Mouse (Mus musculus): ENCODE data around the gene Mettl24. TPM values are rescaled to one million over a fixed set of nuclear protein-coding genes. Genes with fewer than 3 reads are reported as not detected.

The Mettl24 gene
- polyA plus RNA-seq, 1 experiment = not detected

DNA sequence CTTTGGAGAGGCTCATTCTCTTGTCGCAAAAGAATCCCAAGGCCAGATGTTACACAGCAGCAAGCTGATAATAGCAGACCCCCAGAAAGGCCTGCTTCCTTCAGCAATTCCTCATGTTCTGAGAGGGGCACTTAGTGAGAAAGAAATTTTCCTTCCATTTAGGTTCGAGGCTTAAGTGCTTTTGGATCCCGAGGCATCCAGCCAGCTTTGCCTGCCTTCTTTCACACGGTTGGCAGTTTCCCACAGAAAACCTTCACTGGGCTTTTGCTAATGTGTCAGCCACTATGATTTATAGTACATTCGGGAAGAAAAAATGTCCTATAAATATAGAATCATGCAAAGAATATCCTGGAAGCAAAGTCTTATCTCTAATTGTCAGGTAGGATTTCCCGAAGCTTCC lies 36.0 kb downstream of the Mettl24 start:
- TF ChIP-seq CTCF (IDR thresholded peaks at IDR 0.05; ENCODE audit: insufficient read depth, low read depth, low read length) (no peak), POLR2A (IDR thresholded peaks at IDR 0.05; ENCODE audit: insufficient read depth, low read depth, low read length) (no peak)
- Histone ChIP-seq H3K4me3 (ENCODE audit: insufficient read depth, low read depth, low read length) (no peak overlapping the region), H3K27ac (ENCODE audit: insufficient read depth, low read depth, low read length) (no peak overlapping the region), H3K4me1 (ENCODE audit: control insufficient read depth, insufficient read depth, low read length) (no peaks in the 10 kb centered on the region)
- WGBS = 49% methylated on average over 6 of the region's 6 CpGs

DNA sequence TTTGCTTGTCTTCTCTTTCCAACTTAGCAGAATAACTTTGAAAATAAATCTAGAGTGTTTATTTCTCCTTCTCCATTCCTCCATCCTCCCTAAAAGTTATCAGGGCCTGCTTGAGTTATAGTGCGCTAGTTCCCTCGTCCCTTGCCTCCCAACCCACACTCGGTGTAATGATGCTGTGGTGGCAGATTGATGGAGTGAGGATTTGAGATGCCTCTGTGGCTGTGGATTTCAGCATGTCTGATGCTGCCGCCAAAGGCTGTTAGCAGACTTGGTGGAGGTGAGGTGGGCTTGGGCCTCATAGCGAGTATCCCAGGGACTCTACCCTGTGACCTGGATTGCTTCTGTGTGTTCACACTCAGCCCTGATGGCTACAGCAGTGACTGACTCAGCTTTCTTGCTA lies 37.8 kb downstream of the Mettl24 start:
- H3K4me1 ChIP-seq (ENCODE audit: control insufficient read depth, insufficient read depth, low read length) = no peaks in the 10 kb centered on the region
- 88% methylated on average over 5 of the region's 5 CpGs for WGBS
- no peak overlapping the region for H3K27ac ChIP-seq (ENCODE audit: insufficient read depth, low read depth, low read length)
- TF ChIP-seq POLR2A (IDR thresholded peaks at IDR 0.05; ENCODE audit: insufficient read depth, low read depth, low read length) = no peak
- no peak for TF ChIP-seq CTCF (IDR thresholded peaks at IDR 0.05; ENCODE audit: insufficient read depth, low read depth, low read length)
- no peak overlapping the region for H3K4me3 ChIP-seq (ENCODE audit: insufficient read depth, low read depth, low read length)

DNA sequence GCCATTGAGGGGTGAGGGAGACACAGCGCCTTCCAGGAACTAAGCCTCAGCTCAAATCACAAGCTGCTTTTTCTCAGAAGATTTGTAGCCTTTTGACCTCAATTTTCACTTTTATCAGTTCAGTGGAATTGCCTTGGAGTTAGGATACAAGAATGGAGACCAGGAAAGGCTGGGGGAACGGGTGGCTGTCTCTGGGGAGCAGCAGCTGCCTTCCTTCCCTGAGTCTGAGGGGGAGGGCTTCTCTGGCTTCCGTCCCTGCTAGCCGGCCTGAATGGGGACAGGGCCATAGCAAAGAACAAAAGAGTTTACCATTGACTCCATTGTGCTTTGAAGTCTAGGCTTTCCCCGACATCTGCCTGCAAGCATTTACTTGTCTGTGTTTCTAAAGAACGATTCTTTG lies 41.3 kb downstream of the Mettl24 start:
- Histone ChIP-seq H3K27ac (ENCODE audit: insufficient read depth, low read depth, low read length) (no peak overlapping the region), H3K4me3 (ENCODE audit: insufficient read depth, low read depth, low read length) (no peak overlapping the region), H3K4me1 (ENCODE audit: control insufficient read depth, insufficient read depth, low read length) (peaks cover 3% of the 10 kb centered on the region; the same call in 1 of the 2 replicates)
- TF ChIP-seq CTCF (IDR thresholded peaks at IDR 0.05; ENCODE audit: insufficient read depth, low read depth, low read length) = no peak
- TF ChIP-seq POLR2A (IDR thresholded peaks at IDR 0.05; ENCODE audit: insufficient read depth, low read depth, low read length) = no peak
- 75% methylated on average over 6 of the region's 6 CpGs for WGBS

DNA sequence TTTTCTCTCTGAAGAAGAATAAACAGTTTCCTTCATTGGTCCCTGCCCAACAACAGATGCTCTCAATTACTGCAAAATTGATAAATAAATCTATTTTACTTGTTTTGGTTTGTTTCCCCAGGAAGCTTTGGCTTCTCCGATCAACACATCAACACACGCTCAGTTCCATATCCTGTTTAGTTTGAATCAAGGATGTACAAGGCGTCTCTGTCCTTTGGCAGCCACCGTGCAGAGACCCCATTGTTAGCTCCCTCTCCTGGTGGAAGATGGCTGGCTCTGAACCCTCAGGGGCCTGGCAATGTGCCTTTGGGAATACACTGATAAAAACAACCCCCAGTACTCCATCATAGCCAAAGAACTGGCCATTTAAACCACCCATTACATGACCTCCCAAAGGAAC lies 42.0 kb downstream of the Mettl24 start:
- Histone ChIP-seq H3K4me1 (ENCODE audit: control insufficient read depth, insufficient read depth, low read length) (peaks cover 3% of the 10 kb centered on the region; the same call in 1 of the 2 replicates), H3K27ac (ENCODE audit: insufficient read depth, low read depth, low read length) (no peak overlapping the region), H3K4me3 (ENCODE audit: insufficient read depth, low read depth, low read length) (no peak overlapping the region)
- 64% methylated on average over 4 of the region's 4 CpGs for WGBS
- TF ChIP-seq POLR2A (IDR thresholded peaks at IDR 0.05; ENCODE audit: insufficient read depth, low read depth, low read length) (no peak), CTCF (IDR thresholded peaks at IDR 0.05; ENCODE audit: insufficient read depth, low read depth, low read length) (no peak)

DNA sequence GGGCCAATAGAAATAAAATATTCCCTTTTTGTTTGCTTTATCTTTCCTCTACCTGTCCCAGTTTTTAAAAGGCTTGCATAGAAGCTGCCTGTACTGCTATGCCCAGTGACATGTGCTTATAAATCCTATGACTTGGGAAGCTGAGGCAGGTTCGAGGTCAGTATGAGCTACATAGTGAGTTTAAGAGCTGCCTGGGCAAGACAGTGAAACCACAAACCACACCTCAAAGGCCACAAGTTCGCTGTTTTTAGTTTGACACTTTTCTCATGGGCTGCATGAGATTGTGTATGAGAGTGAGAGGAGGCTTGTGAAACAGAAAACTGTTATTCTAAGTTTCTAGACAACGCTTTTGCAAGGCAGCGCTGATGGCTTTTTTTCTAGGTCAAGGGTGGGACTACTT lies 42.4 kb downstream of the Mettl24 start:
- WGBS = 83% methylated on average over 4 of the region's 4 CpGs
- TF ChIP-seq CTCF (IDR thresholded peaks at IDR 0.05; ENCODE audit: insufficient read depth, low read depth, low read length) (no peak), POLR2A (IDR thresholded peaks at IDR 0.05; ENCODE audit: insufficient read depth, low read depth, low read length) (no peak)
- H3K27ac ChIP-seq (ENCODE audit: insufficient read depth, low read depth, low read length) = no peak overlapping the region
- H3K4me3 ChIP-seq (ENCODE audit: insufficient read depth, low read depth, low read length) = no peak overlapping the region
- peaks cover 5% of the 10 kb centered on the region; the same call in 1 of the 2 replicates for H3K4me1 ChIP-seq (ENCODE audit: control insufficient read depth, insufficient read depth, low read length)

DNA sequence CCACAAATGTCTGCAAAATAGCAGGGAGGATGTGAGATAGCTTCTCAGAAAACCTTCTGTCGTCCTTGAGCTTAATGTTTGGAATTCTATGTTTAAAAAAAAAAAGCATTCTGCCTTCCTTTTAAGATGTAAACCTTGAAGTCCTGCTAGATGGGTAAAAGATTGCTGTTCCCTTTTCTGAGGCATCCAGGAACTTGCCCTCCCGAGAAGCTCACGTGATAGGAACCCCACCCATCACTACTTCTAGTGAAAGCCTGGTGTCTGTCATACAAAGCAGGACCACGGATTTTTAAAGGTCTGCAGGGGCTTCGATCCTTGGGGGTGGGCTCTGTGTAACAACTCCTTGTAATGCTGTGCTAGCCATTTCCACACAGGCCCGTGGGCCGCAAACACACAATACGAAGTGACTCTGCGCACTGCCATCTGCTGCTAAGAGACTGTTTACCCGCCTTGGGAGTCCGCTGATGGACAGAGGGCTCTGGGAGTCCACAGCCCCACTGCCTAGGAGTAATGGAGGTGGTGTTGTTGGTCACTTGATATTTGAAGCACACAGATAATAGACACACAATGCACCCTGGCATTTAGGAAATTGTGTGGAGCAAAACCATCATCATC lies 43.3 kb downstream of the Mettl24 start:
- TF ChIP-seq CTCF (IDR thresholded peaks at IDR 0.05; ENCODE audit: insufficient read depth, low read depth, low read length) (no peak), POLR2A (IDR thresholded peaks at IDR 0.05; ENCODE audit: insufficient read depth, low read depth, low read length) (no peak)
- Histone ChIP-seq H3K4me1 (ENCODE audit: control insufficient read depth, insufficient read depth, low read length) (peaks cover 9% of the 10 kb centered on the region; the same call in 1 of the 2 replicates), H3K27ac (ENCODE audit: insufficient read depth, low read depth, low read length) (no peak overlapping the region), H3K4me3 (ENCODE audit: insufficient read depth, low read depth, low read length) (no peak overlapping the region)
- WGBS = 65% methylated on average over 11 of the region's 11 CpGs

DNA sequence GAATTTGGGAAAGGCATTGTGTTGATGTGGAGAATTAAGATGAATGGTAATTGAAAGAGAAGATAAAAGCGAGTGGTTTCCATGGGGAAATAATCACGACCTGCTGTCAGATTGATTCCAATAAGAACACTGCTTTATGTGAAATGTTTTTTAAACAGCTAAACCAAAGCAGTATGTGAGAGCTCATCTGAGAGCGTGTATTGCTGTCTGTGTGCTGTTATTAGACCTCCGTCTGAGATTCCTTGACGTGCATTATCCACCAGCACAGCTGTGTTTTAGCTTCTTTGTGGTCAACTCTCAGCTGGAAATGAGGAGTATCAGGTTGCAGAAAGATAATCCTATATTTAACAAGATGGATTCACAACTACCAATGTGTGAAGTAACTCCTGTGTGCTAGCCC lies 43.9 kb downstream of the Mettl24 start:
- no peak overlapping the region for H3K4me3 ChIP-seq (ENCODE audit: insufficient read depth, low read depth, low read length)
- peaks cover 9% of the 10 kb centered on the region; the same call in 1 of the 2 replicates for H3K4me1 ChIP-seq (ENCODE audit: control insufficient read depth, insufficient read depth, low read length)
- 41% methylated on average over 5 of the region's 5 CpGs for WGBS
- no peak overlapping the region for H3K27ac ChIP-seq (ENCODE audit: insufficient read depth, low read depth, low read length)
- TF ChIP-seq CTCF (IDR thresholded peaks at IDR 0.05; ENCODE audit: insufficient read depth, low read depth, low read length) (no peak), POLR2A (IDR thresholded peaks at IDR 0.05; ENCODE audit: insufficient read depth, low read depth, low read length) (no peak)

DNA sequence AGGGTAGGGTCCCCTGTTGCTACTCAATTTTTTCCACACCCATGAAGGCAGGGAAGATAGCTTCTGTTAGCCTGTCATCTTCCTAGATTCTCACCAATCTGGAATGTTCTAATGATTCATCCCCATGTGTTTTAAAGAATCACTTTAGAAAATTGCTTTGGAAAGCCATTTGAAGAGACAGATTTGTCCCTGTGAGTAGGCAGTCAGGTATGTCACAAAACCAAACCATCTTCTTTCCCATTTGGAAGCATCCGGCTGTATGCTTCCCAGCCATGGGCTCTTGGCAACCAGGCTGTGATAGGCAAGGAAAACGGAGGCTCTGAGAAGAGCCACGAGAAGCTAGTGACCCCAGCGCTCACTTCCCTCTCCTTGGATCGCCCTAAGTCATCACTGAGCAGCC lies 47.1 kb downstream of the Mettl24 start:
- Histone ChIP-seq H3K4me1 (ENCODE audit: control insufficient read depth, insufficient read depth, low read length) (peaks cover 11% of the 10 kb centered on the region; the same call in 1 of the 2 replicates), H3K4me3 (ENCODE audit: insufficient read depth, low read depth, low read length) (no peak overlapping the region), H3K27ac (ENCODE audit: insufficient read depth, low read depth, low read length) (no peak overlapping the region)
- TF ChIP-seq POLR2A (IDR thresholded peaks at IDR 0.05; ENCODE audit: insufficient read depth, low read depth, low read length) (no peak), CTCF (IDR thresholded peaks at IDR 0.05; ENCODE audit: insufficient read depth, low read depth, low read length) (no peak)
- 84% methylated on average over 5 of the region's 5 CpGs for WGBS

DNA sequence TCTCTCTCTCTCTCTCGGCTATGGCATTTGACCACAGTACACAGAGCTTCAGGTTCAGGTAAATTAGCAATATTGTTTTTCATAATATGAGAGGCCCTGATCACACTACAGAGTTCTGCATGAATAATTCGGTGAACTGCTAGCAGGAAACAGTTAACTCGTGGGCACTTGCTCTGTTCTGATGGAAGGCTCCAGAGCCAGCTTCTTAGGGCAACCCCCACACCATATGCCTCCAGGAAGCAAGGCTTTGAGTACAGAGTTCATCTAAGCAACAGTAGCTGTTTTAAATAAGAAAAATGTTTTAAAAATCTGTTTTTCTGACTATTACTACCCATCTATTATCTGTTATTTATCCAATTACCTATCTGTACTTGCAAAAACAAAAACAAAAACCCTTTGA lies 50.2 kb downstream of the Mettl24 start:
- no peak for TF ChIP-seq POLR2A (IDR thresholded peaks at IDR 0.05; ENCODE audit: insufficient read depth, low read depth, low read length)
- no peak for TF ChIP-seq CTCF (IDR thresholded peaks at IDR 0.05; ENCODE audit: insufficient read depth, low read depth, low read length)
- H3K27ac ChIP-seq (ENCODE audit: insufficient read depth, low read depth, low read length) = no peak overlapping the region
- H3K4me1 ChIP-seq (ENCODE audit: control insufficient read depth, insufficient read depth, low read length) = peaks cover 12% of the 10 kb centered on the region; the same call in 1 of the 2 replicates
- 62% methylated on average over 3 of the region's 3 CpGs for whole genome bisulfite sequencing
- no peak overlapping the region for H3K4me3 ChIP-seq (ENCODE audit: insufficient read depth, low read depth, low read length)

Measured in olfactory bulb, adult 2 months (tissue).